Mouse (Mus musculus): ENCODE results near the gene Gm20388. TPM values are rescaled to one million over a fixed set of nuclear protein-coding genes. Genes with fewer than 3 reads are reported as not detected.
"Not testable (repeated sequence)": the region's sequence is repeated elsewhere in the genome, so short reads cannot be mapped to it uniquely, and the experiment has no call there.

Gm20388 gene
- polyA plus RNA-seq, 1 experiment from 2014 or later: not detected

DNA sequence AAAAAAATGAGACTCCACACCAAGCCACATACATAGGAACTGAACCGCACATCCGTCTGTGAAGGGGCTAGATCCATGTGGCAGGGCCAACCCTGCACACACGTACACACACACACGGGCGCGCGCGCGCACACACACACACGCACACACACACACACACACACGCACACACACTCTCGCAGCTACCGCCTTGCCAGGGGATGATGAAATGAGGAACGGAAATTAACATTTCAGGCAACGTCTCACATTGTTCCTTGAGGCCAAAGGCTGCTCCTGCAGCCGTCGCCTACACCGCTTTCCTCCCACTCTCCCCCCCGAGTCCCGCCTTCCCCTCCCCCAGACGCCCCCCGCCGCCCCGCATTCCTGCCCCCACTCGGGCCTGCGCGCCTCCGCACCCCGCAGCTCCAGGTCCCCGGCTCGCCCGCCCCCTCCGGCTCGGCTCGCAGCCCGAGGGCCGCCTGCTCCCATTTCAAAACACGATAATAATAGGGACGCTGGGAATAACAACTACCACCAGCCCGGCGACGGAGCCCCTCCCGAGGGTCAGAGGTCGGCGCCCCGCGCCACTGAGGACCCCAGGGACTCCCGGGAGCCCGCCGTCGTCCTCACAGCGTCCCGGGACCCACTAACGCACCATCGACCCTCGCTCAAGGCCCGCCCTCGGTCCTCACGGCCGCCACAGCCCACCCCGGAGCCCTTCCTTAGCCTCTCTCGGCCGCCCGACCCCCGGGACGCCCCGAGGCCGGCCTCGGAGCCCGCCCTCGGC lies 3130.6 kb downstream of the Gm20388 start:
- H3K27ac ChIP-seq (replicated peaks): peak overlapping the region; percentile 98
- H3K9ac ChIP-seq (ENCODE audit: low read length): peak overlapping the region; percentile 100
- peak overlapping the region; percentile 100 for H3K4me3 ChIP-seq (ENCODE audit: low read depth, low read length)
- H3K4me1 ChIP-seq (replicated peaks; ENCODE audit: control insufficient read depth, insufficient read depth): peaks cover 5% of the 10 kb centered on the region; the same call in 1 of the 2 replicates
- peak overlapping the region; percentile 62 for H3K4me2 ChIP-seq (replicated peaks; ENCODE audit: low read depth)
- H3K27me3 ChIP-seq (ENCODE audit: control insufficient read depth, insufficient read depth, low read length): no peaks in the 10 kb centered on the region
- no peaks in the 10 kb centered on the region for H3K9me3 ChIP-seq (ENCODE audit: control insufficient read depth, low read length)
- ATAC-seq (ENCODE audit: low FRiP score, low TSS enrichment) (no peak), DNase-seq (ENCODE audit: low spot score) (peak; percentile 75)
- TF ChIP-seq EP300 (optimal IDR thresholded peaks at IDR 0.05) (no peak), CTCF (IDR thresholded peaks at IDR 0.05; ENCODE audit: low read depth) (no peak; the same call in 1 of the 2 replicates)
- H3K36me3 ChIP-seq (ENCODE audit: control insufficient read depth, insufficient read depth, low read length): no peaks in the 10 kb centered on the region
- WGBS: 1% methylated on average over 57 of the region's 71 CpGs

DNA sequence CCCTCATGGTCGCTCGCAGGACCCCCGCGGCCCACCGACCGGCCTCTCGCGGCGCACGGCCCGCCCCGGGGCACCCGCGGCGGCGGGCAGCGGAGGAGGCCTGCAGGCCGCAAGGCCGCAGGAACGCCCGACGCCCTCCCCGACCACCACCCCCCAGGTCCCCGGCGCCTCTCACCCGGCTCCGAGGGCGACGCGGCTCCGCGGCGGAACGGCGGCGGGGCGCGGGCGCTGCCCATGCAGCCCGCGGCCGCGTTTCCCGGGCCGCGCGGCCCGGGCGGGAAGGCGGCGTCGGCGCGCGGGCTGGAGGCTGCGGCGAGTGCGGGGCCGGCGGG lies 3131.1 kb downstream of the Gm20388 start:
- no peak for TF ChIP-seq CTCF (IDR thresholded peaks at IDR 0.05; ENCODE audit: low read depth)
- no peak for TF ChIP-seq EP300 (optimal IDR thresholded peaks at IDR 0.05)
- WGBS: 0% methylated on average over 51 of the region's 60 CpGs
- peaks cover 3% of the 10 kb centered on the region; the same call in 1 of the 2 replicates for H3K4me1 ChIP-seq (replicated peaks; ENCODE audit: control insufficient read depth, insufficient read depth)
- DNase-seq (ENCODE audit: low spot score) (no peak), ATAC-seq (ENCODE audit: low FRiP score, low TSS enrichment) (no peak; the same call in 1 of the 2 replicates)
- no peaks in the 10 kb centered on the region for H3K27me3 ChIP-seq (ENCODE audit: control insufficient read depth, insufficient read depth, low read length)
- peak overlapping the region; percentile 62 for H3K4me2 ChIP-seq (replicated peaks; ENCODE audit: low read depth)
- H3K27ac ChIP-seq (replicated peaks): peak overlapping the region; percentile 98
- H3K9ac ChIP-seq (ENCODE audit: low read length): peak overlapping the region; percentile 100
- H3K4me3 ChIP-seq (ENCODE audit: low read depth, low read length): peak overlapping the region; percentile 100
- H3K9me3 ChIP-seq (ENCODE audit: control insufficient read depth, low read length): no peaks in the 10 kb centered on the region
- H3K36me3 ChIP-seq (ENCODE audit: control insufficient read depth, insufficient read depth, low read length): no peaks in the 10 kb centered on the region

DNA sequence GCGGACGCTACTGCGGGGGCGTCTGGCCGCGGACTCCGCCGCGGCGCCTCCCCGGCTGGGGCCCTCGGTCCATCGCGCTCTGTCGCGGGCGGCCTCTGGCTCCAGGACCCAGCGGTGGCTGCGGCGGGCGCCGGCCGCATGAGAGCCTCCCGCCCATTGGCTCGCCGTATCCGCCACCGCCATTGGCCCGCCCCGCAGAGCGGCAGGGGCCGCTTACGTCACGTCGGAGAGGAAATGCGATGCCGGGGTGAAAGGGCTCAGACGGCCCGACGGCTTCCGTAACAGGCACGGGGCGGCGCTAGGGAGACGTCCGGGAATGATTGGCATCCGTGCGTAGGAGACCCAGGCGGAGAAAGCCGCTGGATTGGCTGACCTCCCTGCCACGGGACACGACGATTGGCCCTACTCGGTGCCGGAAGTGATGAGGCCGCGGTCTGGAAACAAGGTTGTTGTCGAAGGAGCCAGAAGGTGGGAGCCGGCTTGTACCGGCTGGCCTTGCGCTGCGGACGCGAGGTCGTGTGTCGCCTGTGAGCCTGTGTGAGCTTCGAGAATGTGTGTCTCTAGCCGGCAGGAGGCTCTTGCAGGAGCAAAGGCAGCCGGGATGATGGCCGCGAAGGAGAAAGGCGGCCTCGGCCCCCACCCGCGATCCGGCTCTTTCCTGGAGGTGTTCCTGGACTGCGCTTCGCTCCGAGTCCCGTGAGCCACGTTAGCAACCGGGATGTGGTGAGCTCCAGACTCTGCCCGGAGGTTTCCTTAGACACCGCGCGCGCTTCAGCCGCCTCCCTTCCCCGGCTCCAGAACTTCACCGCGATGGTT lies 3131.7 kb downstream of the Gm20388 start, which contains the start of gene Ankrd11:
Gene Ankrd11, minus strand, starts transcription at position 120 of the 816 bp plus-strand sequence.
- WGBS: under 1% methylated on average over 73 of the region's 91 CpGs
- no peaks in the 10 kb centered on the region for H3K27me3 ChIP-seq (ENCODE audit: control insufficient read depth, insufficient read depth, low read length)
- peak within 1 kb of the TSS; percentile 62 for H3K4me2 ChIP-seq (replicated peaks; ENCODE audit: low read depth)
- TF ChIP-seq CTCF (IDR thresholded peaks at IDR 0.05; ENCODE audit: low read depth) (peak; percentile 58), EP300 (optimal IDR thresholded peaks at IDR 0.05) (no peak)
- DNase-seq (ENCODE audit: low spot score): peak; percentile 99
- peaks cover 3% of the 10 kb centered on the region; the same call in 1 of the 2 replicates for H3K4me1 ChIP-seq (replicated peaks; ENCODE audit: control insufficient read depth, insufficient read depth)
- H3K27ac ChIP-seq (replicated peaks): peak within 1 kb of the TSS; percentile 99
- ATAC-seq (ENCODE audit: low FRiP score, low TSS enrichment): peak; percentile 98
- no peaks in the 10 kb centered on the region for H3K9me3 ChIP-seq (ENCODE audit: control insufficient read depth, low read length)
- peak within 1 kb of the TSS; percentile 100 for H3K4me3 ChIP-seq (ENCODE audit: low read depth, low read length)
- H3K36me3 ChIP-seq (ENCODE audit: control insufficient read depth, insufficient read depth, low read length): no peaks in the 10 kb centered on the region
- peak within 1 kb of the TSS; percentile 100 for H3K9ac ChIP-seq (ENCODE audit: low read length)

DNA sequence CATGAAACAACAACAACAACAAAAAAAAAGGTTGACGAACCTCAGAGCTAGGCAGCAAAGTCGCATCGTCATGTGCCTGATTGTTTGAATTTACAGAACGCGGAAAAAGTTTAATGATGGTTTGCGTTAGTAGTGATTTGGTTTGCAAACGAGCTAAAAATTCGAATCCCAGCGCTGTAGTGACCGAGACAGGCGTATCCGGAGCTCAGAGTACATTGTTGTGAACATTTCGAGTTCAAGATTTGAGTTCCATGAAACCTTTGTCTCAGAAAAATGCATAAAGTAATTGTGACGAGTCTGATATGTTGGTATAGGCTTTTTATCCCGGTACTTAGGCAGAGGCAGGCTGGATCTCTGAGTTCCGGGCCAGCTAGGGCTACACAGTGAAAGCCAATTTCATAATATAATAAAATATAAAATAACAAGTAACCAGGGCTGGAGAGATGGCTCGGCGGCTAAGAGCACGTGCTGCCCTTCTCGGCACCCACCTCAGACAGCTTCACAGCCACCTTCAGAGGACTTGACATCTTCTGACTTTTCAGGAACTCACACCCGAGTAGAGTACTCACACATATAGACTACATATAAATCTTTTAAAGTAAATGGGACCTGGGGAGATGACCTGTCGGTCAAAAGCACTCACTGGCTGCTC lies 3132.5 kb downstream of the Gm20388 start:
- peak overlapping the region; percentile 99 for H3K27ac ChIP-seq (replicated peaks)
- ATAC-seq (ENCODE audit: low FRiP score, low TSS enrichment) (no peak), DNase-seq (ENCODE audit: low spot score) (no peak)
- TF ChIP-seq CTCF (IDR thresholded peaks at IDR 0.05; ENCODE audit: low read depth) (no peak), EP300 (optimal IDR thresholded peaks at IDR 0.05) (no peak)
- H3K36me3 ChIP-seq (ENCODE audit: control insufficient read depth, insufficient read depth, low read length): no peaks in the 10 kb centered on the region
- no peaks in the 10 kb centered on the region for H3K27me3 ChIP-seq (ENCODE audit: control insufficient read depth, insufficient read depth, low read length)
- 12% methylated on average over 22 of the region's 22 CpGs for WGBS
- H3K9me3 ChIP-seq (ENCODE audit: control insufficient read depth, low read length): no peaks in the 10 kb centered on the region
- peaks cover 3% of the 10 kb centered on the region; the same call in 1 of the 2 replicates for H3K4me1 ChIP-seq (replicated peaks; ENCODE audit: control insufficient read depth, insufficient read depth)
- peak overlapping the region; percentile 58 for H3K4me2 ChIP-seq (replicated peaks; ENCODE audit: low read depth)
- H3K4me3 ChIP-seq (ENCODE audit: low read depth, low read length): peak overlapping the region; percentile 100
- peak overlapping the region; percentile 95 for H3K9ac ChIP-seq (ENCODE audit: low read length)

DNA sequence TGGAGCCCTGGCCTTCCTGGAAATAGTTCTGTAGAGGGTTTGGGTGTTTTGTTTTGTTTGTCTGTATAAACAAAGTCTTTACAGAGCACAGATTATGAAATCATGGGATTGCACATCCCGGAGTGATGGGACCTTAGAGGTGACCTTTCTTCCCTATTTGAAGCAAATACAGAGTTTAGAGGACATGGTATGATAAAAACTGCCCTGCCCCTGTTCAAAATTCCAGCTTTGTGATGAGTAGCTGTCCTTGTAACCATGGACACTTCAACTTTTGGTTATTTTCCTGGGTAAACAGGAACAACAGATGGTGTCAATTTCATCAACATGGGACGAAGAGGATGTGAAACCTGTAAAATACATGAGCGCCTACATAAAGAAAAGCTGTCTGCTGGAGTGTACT lies 3133.3 kb downstream of the Gm20388 start:
- 70% methylated on average over 3 of the region's 3 CpGs for WGBS
- Histone ChIP-seq H3K9ac (ENCODE audit: low read length) (no peak overlapping the region), H3K27me3 (ENCODE audit: control insufficient read depth, insufficient read depth, low read length) (no peaks in the 10 kb centered on the region), H3K27ac (replicated peaks) (no peak overlapping the region), H3K36me3 (ENCODE audit: control insufficient read depth, insufficient read depth, low read length) (no peaks in the 10 kb centered on the region), H3K4me3 (ENCODE audit: low read depth, low read length) (no peak overlapping the region), H3K4me1 (replicated peaks; ENCODE audit: control insufficient read depth, insufficient read depth) (peaks cover 3% of the 10 kb centered on the region; the same call in 1 of the 2 replicates), H3K9me3 (ENCODE audit: control insufficient read depth, low read length) (no peaks in the 10 kb centered on the region), H3K4me2 (replicated peaks; ENCODE audit: low read depth) (peak overlapping the region; percentile 0; the same call in 1 of the 2 replicates)
- no peak for TF ChIP-seq EP300 (optimal IDR thresholded peaks at IDR 0.05)
- TF ChIP-seq CTCF (IDR thresholded peaks at IDR 0.05; ENCODE audit: low read depth): no peak
- DNase-seq (ENCODE audit: low spot score) (no peak), ATAC-seq (ENCODE audit: low FRiP score, low TSS enrichment) (no peak)

DNA sequence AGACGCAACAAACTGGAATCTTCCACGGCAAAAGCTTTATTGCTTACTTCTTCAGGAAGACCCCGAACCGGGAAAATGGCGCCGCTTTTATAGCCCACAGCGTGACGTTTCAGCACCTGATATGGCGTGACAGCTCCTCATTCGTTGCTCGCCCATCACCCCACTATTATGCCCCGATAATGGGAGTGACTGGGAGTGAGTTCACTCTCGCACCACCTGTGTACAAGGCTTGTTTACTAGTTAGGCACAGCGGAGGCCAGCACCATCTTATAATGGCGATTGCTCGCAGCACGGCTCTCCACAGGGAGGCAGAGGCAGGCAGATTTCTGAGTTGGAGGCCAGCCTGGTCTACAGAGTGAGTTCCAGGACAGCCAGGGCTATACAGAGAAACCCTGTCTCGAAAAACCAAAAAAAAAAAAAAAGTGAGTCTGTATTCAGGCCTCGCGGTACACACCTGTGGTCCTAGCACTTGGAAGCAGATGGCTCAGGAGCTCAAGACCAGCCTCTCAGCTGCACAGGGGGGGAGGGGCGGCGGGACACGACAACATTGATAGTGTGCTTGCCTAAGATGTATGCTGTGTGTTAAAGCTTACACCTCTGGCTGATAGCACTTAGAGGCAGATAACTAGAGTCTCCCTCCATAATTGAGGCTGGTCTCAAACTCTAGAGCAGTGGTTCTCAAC lies 3134.2 kb downstream of the Gm20388 start:
- H3K27me3 ChIP-seq (ENCODE audit: control insufficient read depth, insufficient read depth, low read length); DNase-seq (ENCODE audit: low spot score); H3K36me3 ChIP-seq (ENCODE audit: control insufficient read depth, insufficient read depth, low read length); H3K27ac ChIP-seq (replicated peaks); ATAC-seq (ENCODE audit: low FRiP score, low TSS enrichment); H3K4me1 ChIP-seq (replicated peaks; ENCODE audit: control insufficient read depth, insufficient read depth); H3K9me3 ChIP-seq (ENCODE audit: control insufficient read depth, low read length); H3K9ac ChIP-seq (ENCODE audit: low read length); H3K4me2 ChIP-seq (replicated peaks; ENCODE audit: low read depth); H3K4me3 ChIP-seq (ENCODE audit: low read depth, low read length): not testable (repeated sequence)
- WGBS: 93% methylated on average over 23 of the region's 23 CpGs
